Mouse (Mus musculus) CH12.LX (cell line): ENCODE measurements around the gene Nrxn3. TPM values are rescaled to one million over a fixed set of nuclear protein-coding genes. Genes with fewer than 3 reads are reported as not detected.

Experiments
- DNase-seq: peaks from one replicate; pipeline ENCODE4 v3.0.0-alpha.2; 2013; ENCODE audit errors: extremely low read depth
- H3K27ac ChIP-seq: 2 replicates; pipeline ENCODE4 v1.5.1; 2012; ENCODE audit warnings: low read depth, mild to moderate bottlenecking, control low read depth, moderate library complexity; ENCODE audit not compliant: insufficient read depth
- H3K27me3 ChIP-seq: replicated peaks from 2 replicates; pipeline ENCODE3; 2012; ENCODE audit warnings: inconsistent platforms
- H3K36me3 ChIP-seq, 2 experiments: replicated peaks in 1 of 2; 2 replicates each; pipeline versions ENCODE3 to v1.6.1; 2012; ENCODE audit warnings: inconsistent platforms in 1 of 2, low read length in 1 of 2, mild to moderate bottlenecking in 1 of 2, mixed read lengths in 1 of 2, moderate library complexity in 1 of 2; ENCODE audit not compliant: control insufficient read depth in 1 of 2, insufficient read depth in 1 of 2
- H3K4me1 ChIP-seq, 2 experiments: 2 replicates each; pipeline ENCODE4 v1.6.1; 2012; ENCODE audit warnings: inconsistent platforms in 1 of 2, moderate library complexity in 1 of 2; ENCODE audit not compliant: insufficient read depth in 2 of 2, control insufficient read depth in 1 of 2
- H3K4me2 ChIP-seq: 2 replicates; pipeline ENCODE4 v1.6.1; 2012; ENCODE audit warnings: low read depth, mild to moderate bottlenecking, control low read depth; ENCODE audit not compliant: poor library complexity, insufficient read depth, severe bottlenecking
- H3K4me3 ChIP-seq, 3 experiments: fragments of 150-350 bp in 1 of 3; sonication (generic) in 1 of 3; replicated peaks in 1 of 3; 2 replicates each; pipeline versions ENCODE3 to v1.5.1; 2011 to 2012; ENCODE audit warnings: low read depth in 2 of 3, low read length in 2 of 3, mild to moderate bottlenecking in 2 of 3, moderate library complexity in 2 of 3, control low read depth in 1 of 3, improper control_type of control experiment in 1 of 3, inconsistent platforms in 1 of 3, mixed read lengths in 1 of 3; ENCODE audit not compliant: poor library complexity in 1 of 3
- H3K79me2 ChIP-seq: replicated peaks from 2 replicates; pipeline ENCODE4 v1.6.1; 2012; ENCODE audit warnings: mild to moderate bottlenecking, moderate library complexity; ENCODE audit not compliant: control insufficient read depth, poor library complexity, insufficient read depth, severe bottlenecking; ENCODE audit errors: extremely low read depth
- H3K9ac ChIP-seq: 2 replicates; pipeline ENCODE4 v1.6.1; 2012; ENCODE audit warnings: low read depth, mild to moderate bottlenecking, control low read depth, moderate library complexity; ENCODE audit not compliant: insufficient read depth
- H3K9me3 ChIP-seq: replicated peaks from 2 replicates; pipeline ENCODE3; 2012; ENCODE audit warnings: low read length, inconsistent platforms, mixed read lengths
- CHD2 ChIP-seq: IDR thresholded peaks from 2 replicates; pipeline ENCODE4 v1.6.1; 2011; ENCODE audit warnings: low read length, improper control_type of control experiment
- E2F4 ChIP-seq: IDR thresholded peaks from 2 replicates; pipeline ENCODE4 v1.6.1; 2011; ENCODE audit warnings: low read depth, low read length, improper control_type of control experiment; ENCODE audit not compliant: insufficient replicate concordance
- ELF1 ChIP-seq: IDR thresholded peaks from 2 replicates; pipeline ENCODE4 v1.6.1; 2014; ENCODE audit warnings: low read depth, mild to moderate bottlenecking, inconsistent platforms, low read length, improper control_type of control experiment
- EP300 ChIP-seq: IDR thresholded peaks from 2 replicates; pipeline ENCODE4 v1.6.1; 2011; ENCODE audit warnings: low read length, improper control_type of control experiment
- ETS1 ChIP-seq: conservative IDR thresholded peaks from 2 replicates; pipeline ENCODE4 v1.6.1; 2012; ENCODE audit warnings: low read depth, mild to moderate bottlenecking, inconsistent platforms, low read length, improper control_type of control experiment, moderate library complexity
- GABPA ChIP-seq: IDR thresholded peaks from 2 replicates; pipeline ENCODE4 v1.6.1; 2012; ENCODE audit warnings: low read depth, low read length, improper control_type of control experiment, inconsistent platforms; ENCODE audit not compliant: insufficient replicate concordance
- HCFC1 ChIP-seq: IDR thresholded peaks from 2 replicates; pipeline ENCODE4 v1.6.1; 2012; ENCODE audit warnings: low read depth, mild to moderate bottlenecking, inconsistent platforms, low read length, improper control_type of control experiment
- IRF4 ChIP-seq: IDR thresholded peaks from 2 replicates; pipeline ENCODE4 v1.6.1; 2014; ENCODE audit warnings: low read depth, mild to moderate bottlenecking, inconsistent platforms, low read length, improper control_type of control experiment
- JUN ChIP-seq: IDR thresholded peaks from 2 replicates; pipeline ENCODE4 v1.6.1; 2011; ENCODE audit warnings: low read depth, mild to moderate bottlenecking, low read length, improper control_type of control experiment, moderate library complexity; ENCODE audit not compliant: insufficient read depth
- JUND ChIP-seq: conservative IDR thresholded peaks from 2 replicates; pipeline ENCODE4 v1.6.1; 2011; ENCODE audit warnings: low read depth, low read length, improper control_type of control experiment
- MAFK ChIP-seq: IDR thresholded peaks from 2 replicates; pipeline ENCODE4 v1.6.1; 2011; ENCODE audit warnings: low read length, improper control_type of control experiment; ENCODE audit not compliant: insufficient replicate concordance
- MAZ ChIP-seq: IDR thresholded peaks from 2 replicates; pipeline ENCODE4 v1.6.1; 2012; ENCODE audit warnings: low read depth, mild to moderate bottlenecking, inconsistent platforms, low read length, improper control_type of control experiment, moderate library complexity
- MEF2A ChIP-seq: IDR thresholded peaks from 2 replicates; pipeline ENCODE4 v1.6.1; 2014; ENCODE audit warnings: low read depth, mild to moderate bottlenecking, inconsistent platforms, low read length, improper control_type of control experiment, borderline replicate concordance
- MYC ChIP-seq: IDR thresholded peaks from 2 replicates; pipeline ENCODE4 v1.6.1; 2011; ENCODE audit warnings: low read depth, mild to moderate bottlenecking, improper control_type of control experiment, low read length
- NELFE ChIP-seq: IDR thresholded peaks from 2 replicates; pipeline ENCODE4 v1.6.1; 2011; ENCODE audit warnings: low read depth, low read length, improper control_type of control experiment
- PAX5 ChIP-seq: IDR thresholded peaks from 2 replicates; pipeline ENCODE4 v1.6.1; 2012; ENCODE audit warnings: low read length, inconsistent platforms, mixed read lengths
- POLR2A ChIP-seq: IDR thresholded peaks from 2 replicates; pipeline ENCODE4 v1.6.1; 2011; ENCODE audit warnings: low read depth, mild to moderate bottlenecking, improper control_type of control experiment, low read length
- SIN3A ChIP-seq: IDR thresholded peaks from 2 replicates; pipeline ENCODE4 v1.6.1; 2012; ENCODE audit warnings: low read length, improper control_type of control experiment, inconsistent platforms
- SMC3 ChIP-seq: IDR thresholded peaks from 2 replicates; pipeline ENCODE4 v1.6.1; 2011; ENCODE audit warnings: low read depth, low read length, improper control_type of control experiment
- TBP ChIP-seq: conservative IDR thresholded peaks from 2 replicates; pipeline ENCODE4 v1.6.1; 2011; ENCODE audit warnings: low read depth, low read length, improper control_type of control experiment
- TCF12 ChIP-seq: IDR thresholded peaks from 2 replicates; pipeline ENCODE4 v1.6.1; 2014; ENCODE audit warnings: low read depth, mild to moderate bottlenecking, inconsistent platforms, low read length, improper control_type of control experiment
- UBTF ChIP-seq: IDR thresholded peaks from 2 replicates; pipeline ENCODE4 v1.6.1; 2012; ENCODE audit warnings: low read depth, mild to moderate bottlenecking, inconsistent platforms, low read length, improper control_type of control experiment, moderate library complexity
- USF1 ChIP-seq: IDR thresholded peaks from 2 replicates; pipeline ENCODE4 v1.6.1; 2014; ENCODE audit warnings: low read depth, mild to moderate bottlenecking, inconsistent platforms, low read length, improper control_type of control experiment
- USF2 ChIP-seq: conservative IDR thresholded peaks from 2 replicates; pipeline ENCODE4 v1.6.1; 2011; ENCODE audit warnings: low read depth, low read length, improper control_type of control experiment
- ZMIZ1 ChIP-seq: IDR thresholded peaks from 2 replicates; pipeline ENCODE4 v1.6.1; 2012; ENCODE audit warnings: low read depth, mild to moderate bottlenecking, inconsistent platforms, low read length, improper control_type of control experiment
- dilution Hi-C: fragments of 300-500 bp; cut with MboI; formaldehyde crosslinking; loops from 2 replicates; pipeline ENCODE4 v1.14.3; 2020; ENCODE audit warnings: low sequenced_read_pairs; ENCODE audit not compliant: extremely low pct_unique_long_range_greater_than_20kb, extremely low pct_ligation_motif_present
- in situ Hi-C: fragments of 300-500 bp; cut with MboI; formaldehyde crosslinking; loops from 3 replicates; pipeline ENCODE4 v1.14.3; 2019; ENCODE audit warnings: low sequenced_read_pairs, low pct_ligation_motif_present, low pct_unique_long_range_greater_than_20kb, mixed read lengths
- polyA plus RNA-seq: library from polyadenylated mRNA; unstranded; fragments of >175 nt; gene quantifications from 2 replicates; pipeline ENCODE4 v1.2.1, GENCODE M21; 2012; ENCODE audit warnings: low read depth; ENCODE audit not compliant: insufficient read length
- total RNA-seq, 2 experiments: library from RNA; depleted of rRNA; stranded (reverse); fragments of 300-350 nt in 1 of 2; fragments of >200 nt in 1 of 2; gene quantifications; 2 replicates each; pipeline ENCODE4 v1.2.3; 2012 to 2014

Nrxn3 gene
- total and polyA plus RNA-seq, 3 experiments, result 0.04 to 0.17 (median 0.09) TPM

- H3K9ac ChIP-seq, result no peak overlapping the region
- dilution Hi-C loops, result no loop called here
- no peak overlapping the region for H3K27ac ChIP-seq
- H3K4me3 ChIP-seq, result no peak overlapping the region
- in situ Hi-C loops, result no loop called here
- peaks cover 12 to 44% of the 10 kb centered on the region in 2 experiments for H3K4me1 ChIP-seq
- DNase-seq, result peak; percentile 44
- no peaks in the 10 kb centered on the region for H3K27me3 ChIP-seq
- TF ChIP-seq EP300, result 0 out of 2 replicates have a peak, but pooled peaks have one; percentile 27
- no peak for TF ChIP-seq MAZ
- H3K79me2 ChIP-seq, result no peaks in the 10 kb centered on the region
- no peaks in the 10 kb centered on the region for H3K36me3 ChIP-seq
- no peaks in the 10 kb centered on the region for H3K9me3 ChIP-seq
- no peak overlapping the region for H3K4me2 ChIP-seq
These were observed 349.8 kb downstream of the Nrxn3 start for GRCm38 (mm10) chr12:89072436-89072835.

- TF ChIP-seq PAX5, result no peak
- no peak for TF ChIP-seq SMC3
- no peak for TF ChIP-seq HCFC1
- TF ChIP-seq USF1, result no peak
- TF ChIP-seq IRF4, result peak; percentile 53
- TF ChIP-seq UBTF, result no peak
- TF ChIP-seq MEF2A, result peak; percentile 74; the same call in 1 of the 2 replicates
- TF ChIP-seq MYC, result no peak
- no peak for TF ChIP-seq ZMIZ1
- 0 out of 2 replicates have a peak, but pooled peaks have one; percentile 43 for TF ChIP-seq MAZ
- TF ChIP-seq MAFK, result no peak
- TF ChIP-seq NELFE, result no peak
- no peak for TF ChIP-seq JUN
- TF ChIP-seq CHD2, result peak; percentile 56; the same call in 1 of the 2 replicates
- no peak for TF ChIP-seq ELF1
- peak; percentile 24; the same call in 1 of the 2 replicates for TF ChIP-seq POLR2A
- no peak for TF ChIP-seq JUND
- no peak; the same call in 1 of the 2 replicates for TF ChIP-seq ETS1
- no peak for TF ChIP-seq TCF12
- no peak for TF ChIP-seq USF2
- TF ChIP-seq GABPA, result no peak
- no peak for TF ChIP-seq E2F4
- TF ChIP-seq EP300, result peak; percentile 42; the same call in 1 of the 2 replicates
- TF ChIP-seq SIN3A, result no peak
- no peak for TF ChIP-seq TBP
- dilution Hi-C loops, result no loop called here
- H3K36me3 ChIP-seq, result no peaks in the 10 kb centered on the region
- peaks cover 12 to 44% of the 10 kb centered on the region in 2 experiments for H3K4me1 ChIP-seq
- H3K27me3 ChIP-seq, result no peaks in the 10 kb centered on the region
- peak overlapping the region; percentile 11 for H3K4me2 ChIP-seq
- H3K9me3 ChIP-seq, result no peaks in the 10 kb centered on the region
- H3K79me2 ChIP-seq, result no peaks in the 10 kb centered on the region
- H3K27ac ChIP-seq, result no peak overlapping the region
- no peak overlapping the region; the same call in 1 of the 2 replicates for H3K9ac ChIP-seq
- in situ Hi-C loops, result no loop called here
- DNase-seq, result peak; percentile 70
- H3K4me3 ChIP-seq, result no peak overlapping the region
These were observed 350.6 kb downstream of the Nrxn3 start for GRCm38 (mm10) chr12:89073167-89073743.
